ENCODE assay signal across 36 mouse cellular contexts in genomic region chr2:44594276-44594675, GRCm38 (mm10).
"Had no signal": no experiment of that assay in that cellular context is flagged by ENCODE, and none has a peak within 500 bp of the region (broad histone marks: within the 10 kb centered on the region; RNA-seq: fewer than 3 reads in every experiment).

No protein-coding gene starts in this region.

- H3K27me3 ChIP-seq: heart, embryonic 12.5 days; heart, embryonic 13.5 days; heart, embryonic 15.5 days; hindbrain, embryonic 12.5 days; hindbrain, embryonic 13.5 days; hindbrain, embryonic 15.5 days; intestine, embryonic 15.5 days; kidney, embryonic 15.5 days had no signal

- H3K9me3 ChIP-seq: heart, embryonic 10.5 days; heart, embryonic 12.5 days; heart, embryonic 13.5 days; heart, embryonic 15.5 days; hindbrain, embryonic 10.5 days; hindbrain, embryonic 12.5 days; hindbrain, embryonic 13.5 days; hindbrain, embryonic 15.5 days; intestine, embryonic 15.5 days; kidney, embryonic 15.5 days had no signal

- H3K4me2 ChIP-seq: heart, embryonic 11.5 days; heart, embryonic 12.5 days; heart, embryonic 13.5 days; heart, embryonic 15.5 days; hindbrain, embryonic 12.5 days; hindbrain, embryonic 13.5 days; hindbrain, embryonic 14.5 days; hindbrain, embryonic 15.5 days; intestine, embryonic 15.5 days; kidney, embryonic 15.5 days had no signal

- H3K4me1 ChIP-seq: heart, embryonic 10.5 days; heart, embryonic 12.5 days; heart, embryonic 15.5 days; hindbrain, embryonic 10.5 days; hindbrain, embryonic 12.5 days; hindbrain, embryonic 13.5 days; hindbrain, embryonic 15.5 days; kidney, embryonic 15.5 days had no signal

- H3K36me3 ChIP-seq: heart, embryonic 10.5 days; heart, embryonic 12.5 days; heart, embryonic 13.5 days; heart, embryonic 15.5 days; hindbrain, embryonic 10.5 days; hindbrain, embryonic 12.5 days; hindbrain, embryonic 13.5 days; hindbrain, embryonic 15.5 days; intestine, embryonic 15.5 days; kidney, embryonic 15.5 days had no signal

- H3K27ac ChIP-seq: heart, embryonic 10.5 days; heart, embryonic 13.5 days; heart, embryonic 15.5 days; hindbrain, embryonic 10.5 days; hindbrain, embryonic 12.5 days; hindbrain, embryonic 13.5 days; hindbrain, embryonic 14.5 days; hindbrain, embryonic 15.5 days; hindbrain, postnatal 0 days; intestine, embryonic 15.5 days; kidney, embryonic 15.5 days; kidney, postnatal 0 days; layer of hippocampus, adult 2 months; left cerebral cortex, adult 2 months had no signal

- ATAC-seq: hindbrain, embryonic 16.5 days; hindbrain, postnatal 0 days; inflammation-experienced regulatory T-cells, adult 6 months; intestine, embryonic 15.5 days; intestine, embryonic 16.5 days; intestine, postnatal 0 days had no signal

- DNase-seq: heart, postnatal 10 days; heart, postnatal 14 days; heart, postnatal 36 days; heart, postnatal 4 days; kidney, adult 11 months; kidney, adult 18-20 months; kidney, adult 2 months; kidney, adult 8-10 months; kidney, adult 9 months; kidney, postnatal 10 days; kidney, postnatal 14 days; kidney, postnatal 25 days; kidney, postnatal 36 days; kidney, postnatal 4 days; layer of hippocampus, adult 9-11 months; layer of hippocampus, postnatal 36 days had no signal

- H3K4me3 ChIP-seq: heart, embryonic 10.5 days; heart, embryonic 12.5 days; heart, embryonic 13.5 days; heart, embryonic 15.5 days; hindbrain, embryonic 10.5 days; hindbrain, embryonic 12.5 days; hindbrain, embryonic 13.5 days; hindbrain, embryonic 15.5 days; intestine, embryonic 15.5 days; kidney, embryonic 15.5 days; layer of hippocampus, adult 2 months; left cerebral cortex, adult 2 months had no signal

- H3K9ac ChIP-seq: heart, embryonic 12.5 days; heart, embryonic 13.5 days; heart, embryonic 15.5 days; hindbrain, embryonic 12.5 days; hindbrain, embryonic 13.5 days; hindbrain, embryonic 14.5 days; hindbrain, embryonic 15.5 days; intestine, embryonic 15.5 days; kidney, embryonic 15.5 days had no signal
